Mouse (Mus musculus): Measurements from ENCODE around the gene Prrxl1.
A peak's percentile ranks its signal among the peaks of the same experiment; 100 is the strongest.

- TF ChIP-seq CTCF (IDR thresholded peaks at IDR 0.05; ENCODE audit: insufficient read depth, low read length) (peak; percentile 61), POLR2A (IDR thresholded peaks at IDR 0.05; ENCODE audit: borderline replicate concordance, extremely low read depth, low read depth, low read length) (no peak)
These were observed 12.0 kb upstream of the Prrxl1 start for GRCm38 (mm10) chr14:32587013-32587784.

All from lung, adult 2 months (tissue).